Mouse (Mus musculus) layer of hippocampus, postnatal 10 days (tissue): ENCODE data around the gene Ssu72. TPM values are rescaled to one million over a fixed set of nuclear protein-coding genes. Genes with fewer than 3 reads are reported as not detected.

Experiments used
- DNase-seq, 2 experiments: peaks; one replicate each; pipeline ENCODE4 v3.0.0; 2021; ENCODE audit warnings: low spot score in 2 of 2
- total RNA-seq, 2 experiments: library from RNA; stranded (reverse); gene quantifications; 2 replicates each; pipeline ENCODE4 v1.2.3; 2021

Ssu72 gene
- total RNA-seq, 2 experiments from 2014 or later: 77.2 to 81.7 TPM

GRCm38 (mm10) chr4:155776704-155777335 is 72.2 kb downstream of the Ssu72 start:
- DNase-seq: no peak

- DNase-seq: no peak
These were observed 73.2 kb downstream of the Ssu72 start for GRCm38 (mm10) chr4:155777816-155778215.

- DNase-seq: no peak
These were observed 74.9 kb downstream of the Ssu72 start for GRCm38 (mm10) chr4:155779498-155779897.

GRCm38 (mm10) chr4:155780895-155781294 is 76.3 kb downstream of the Ssu72 start:
- DNase-seq: no peak

Other genes starting within 250 kb of the Ssu72 start
- 1 to 10 TPM; 2.0 to 3.5 TPM for gene Tmem52, start 235.7 kb upstream of the Ssu72 start, total RNA-seq
- 1,000 to 10,000 TPM; 1,004 to 1,032 TPM for gene Gnb1, start 213.4 kb upstream of the Ssu72 start, total RNA-seq
- 10 to 100 TPM; 55.8 to 63.5 TPM for gene Nadk, start 142.4 kb upstream of the Ssu72 start, total RNA-seq
- 10 to 100 TPM; 37.9 to 38.6 TPM for gene Slc35e2, start 103.4 kb upstream of the Ssu72 start, total RNA-seq
- 10 to 100 TPM; 53.5 to 59.7 TPM for gene Cdk11b, start 79.9 kb upstream of the Ssu72 start, total RNA-seq
- not detected for gene Gm10563, start 59.4 kb upstream of the Ssu72 start, total RNA-seq
- 1 to 10 TPM; 2.7 to 4.1 TPM for gene Mmp23, start 51.4 kb upstream of the Ssu72 start, total RNA-seq
- gene Mib2, start 35.6 kb upstream of the Ssu72 start, total RNA-seq: 10 to 100 TPM; 89.1 to 96.6 TPM
- gene Fndc10, start 10.5 kb upstream of the Ssu72 start, total RNA-seq: 10 to 100 TPM; 21.9 to 22.3 TPM
- 10 to 100 TPM; 44.8 to 45.2 TPM for gene Tmem240, start 30.0 kb downstream of the Ssu72 start, total RNA-seq
- 10 to 100 TPM; 68.7 to 71.4 TPM for gene Atad3a, start 56.3 kb downstream of the Ssu72 start, total RNA-seq
- gene Vwa1, start 69.9 kb downstream of the Ssu72 start, total RNA-seq: 10 to 100 TPM; 16.3 to 18.2 TPM
- gene Tmem88b, start 81.1 kb downstream of the Ssu72 start, total RNA-seq: 1 to 10 TPM; 3.5 to 4.5 TPM
- not detected for gene Ankrd65, start 85.6 kb downstream of the Ssu72 start, total RNA-seq
- gene Mrpl20, start 98.1 kb downstream of the Ssu72 start, total RNA-seq: 100 to 1,000 TPM; 109 to 114 TPM
- gene Ccnl2, start 107.7 kb downstream of the Ssu72 start, total RNA-seq: 10 to 100 TPM; 75.5 to 83.2 TPM
- gene Aurkaip1, start 126.5 kb downstream of the Ssu72 start, total RNA-seq: 10 to 100 TPM; 66.7 to 77.0 TPM
- 10 to 100 TPM; 14.1 to 16.0 TPM for gene Mxra8, start 134.9 kb downstream of the Ssu72 start, total RNA-seq
- gene Dvl1, start 142.6 kb downstream of the Ssu72 start, total RNA-seq: 10 to 100 TPM; 69.5 to 82.8 TPM
- gene Tas1r3, start 158.6 kb downstream of the Ssu72 start, total RNA-seq: under 1 TPM; 0.27 to 0.30 TPM
- 10 to 100 TPM; 28.1 to 32.2 TPM for gene Cptp, start 164.6 kb downstream of the Ssu72 start, total RNA-seq
- 10 to 100 TPM; 35.9 to 41.0 TPM for gene Ints11, start 164.7 kb downstream of the Ssu72 start, total RNA-seq
- 10 to 100 TPM; 68.1 to 77.0 TPM for gene Pusl1, start 187.0 kb downstream of the Ssu72 start, total RNA-seq
- gene Acap3, start 187.0 kb downstream of the Ssu72 start, total RNA-seq: 100 to 1,000 TPM; 145 to 162 TPM
- gene Ube2j2, start 239.0 kb downstream of the Ssu72 start, total RNA-seq: 10 to 100 TPM; 93.3 to 97.5 TPM